In genomic region chr8:110772452-110772851, GRCm38 (mm10) we compare ENCODE assay signal across 17 mouse cellular contexts. TPM values are rescaled to one million over a fixed set of nuclear protein-coding genes. Genes with fewer than 3 reads are reported as not detected.
A peak's percentile ranks its signal among the peaks of the same experiment; 100 is the strongest.
DNase-seq lines count a peak whose midpoint lies in the region; ATAC-seq and TF ChIP-seq lines count a peak whose summit lies in the region.
"Had no signal": no experiment of that assay in that cellular context is flagged by ENCODE, and none has a peak within 500 bp of the region (broad histone marks: within the 10 kb centered on the region; RNA-seq: fewer than 3 reads in every experiment).

No protein-coding gene starts in this region.

- TF ChIP-seq CTCF in thymus, adult 2 months (IDR thresholded peaks at IDR 0.05; ENCODE audit: borderline replicate concordance, control insufficient read depth, extremely low read depth, insufficient read depth, low read length, poor library complexity), result no peak

- intact Hi-C loops in left cerebral cortex, postnatal 25 days (cut with DNase I), result loop anchor here (2.0 kb wide), 1 partner anchor 16 kb away; no protein-coding TSS in a partner anchor
- intact Hi-C loops in left cerebral cortex, postnatal 10 days (cut with DNase I), result no loop called here

- no peak overlapping the region for H3K4me3 ChIP-seq in thymus, adult 2 months (ENCODE audit: control insufficient read depth, insufficient read depth, low read length)
- H3K4me3 ChIP-seq in midbrain, embryonic 15.5 days, result no peak overlapping the region
- H3K4me3 ChIP-seq: liver, embryonic 12.5 days had no signal

- no peaks in the 10 kb centered on the region for H3K36me3 ChIP-seq in thymus, adult 2 months (ENCODE audit: control insufficient read depth, insufficient read depth, low read length)
- no peaks in the 10 kb centered on the region for H3K36me3 ChIP-seq in midbrain, embryonic 15.5 days (replicated peaks)
- H3K36me3 ChIP-seq: liver, embryonic 12.5 days had no signal

- DNase-seq in frontal cortex, adult 2 months (ENCODE audit: extremely low spot score in 1 of 2, low spot score in 1 of 2), result peak; percentile 62 to 64
- DNase-seq in frontal cortex, postnatal 10 days (ENCODE audit: low spot score in 2 of 2), result no peak
- DNase-seq in left cerebral cortex, postnatal 25 days (ENCODE audit: low spot score in 2 of 2), result peak; percentile 39 to 86
- no peak for DNase-seq in left cerebral cortex, postnatal 10 days (ENCODE audit: extremely low spot score in 1 of 2, low spot score in 2 of 2)
- no peak for DNase-seq in thymus, adult 2 months
- DNase-seq in thymus, postnatal 10 days (ENCODE audit: low spot score in 2 of 2), result no peak
- no peak for DNase-seq in MN1 (ENCODE audit: low spot score)
- DNase-seq: cerebellum, adult 11 months; cerebellum, postnatal 25 days; kidney, adult 11 months; kidney, postnatal 10 days; left cerebral cortex, postnatal 4 days; lung, postnatal 14 days; thymus, postnatal 4 days had no signal

- H3K9me3 ChIP-seq in midbrain, embryonic 15.5 days, result no peaks in the 10 kb centered on the region
- H3K9me3 ChIP-seq: liver, embryonic 12.5 days had no signal

- no peak for TF ChIP-seq POLR2A in thymus, adult 2 months (IDR thresholded peaks at IDR 0.05; ENCODE audit: control insufficient read depth, extremely low read depth, insufficient read depth, low read length, poor library complexity)

- H3K4me1 ChIP-seq in thymus, adult 2 months (replicated peaks; ENCODE audit: control insufficient read depth, insufficient read depth, low read length), result no peaks in the 10 kb centered on the region; the same call in none of the 2 replicates
- no peaks in the 10 kb centered on the region for H3K4me1 ChIP-seq in midbrain, embryonic 15.5 days
- H3K4me1 ChIP-seq: liver, embryonic 12.5 days had no signal

- no peak overlapping the region for H3K4me2 ChIP-seq in midbrain, embryonic 15.5 days
- H3K4me2 ChIP-seq: liver, embryonic 12.5 days; midbrain, embryonic 11.5 days had no signal

- 39% methylated on average over 7 of the region's 7 CpGs for WGBS in thymus, adult 2 months
- WGBS in midbrain, embryonic 15.5 days, result 88% methylated on average over 7 of the region's 7 CpGs

- H3K9ac ChIP-seq in midbrain, embryonic 15.5 days, result no peak overlapping the region
- H3K9ac ChIP-seq: liver, embryonic 12.5 days had no signal

- peak overlapping the region; percentile 24; the same call in 1 of the 2 replicates for H3K27ac ChIP-seq in thymus, adult 2 months (ENCODE audit: control insufficient read depth, insufficient read depth, low read length)
- H3K27ac ChIP-seq in midbrain, embryonic 15.5 days, result no peak overlapping the region
- H3K27ac ChIP-seq: liver, embryonic 12.5 days had no signal

- no peaks in the 10 kb centered on the region; the same call in 1 of the 2 replicates for H3K27me3 ChIP-seq in thymus, adult 2 months (ENCODE audit: control insufficient read depth, insufficient read depth, low read length)
- H3K27me3 ChIP-seq in midbrain, embryonic 15.5 days (replicated peaks), result no peaks in the 10 kb centered on the region
- H3K27me3 ChIP-seq: liver, embryonic 12.5 days had no signal

- ATAC-seq in midbrain, embryonic 15.5 days (replicated peaks), result no peak
- ATAC-seq: liver, embryonic 12.5 days had no signal

RNA-seq across cellular contexts. Expression of gene Il34, which starts 33.3 kb away (rescaled TPM):
- polyA plus RNA-seq in frontal cortex, adult 2 months (2012; rRNA removed), result 110 and 119 TPM in 2 replicates
- total RNA-seq in left cerebral cortex, postnatal 25 days (2021), result 100 to 1,000 TPM; 110 to 121 TPM
- 10 to 100 TPM; 74.9 to 82.0 TPM for total RNA-seq in left cerebral cortex, postnatal 10 days (2021)
- 23.2 and 29.3 TPM in 2 replicates for polyA plus RNA-seq in thymus, adult 2 months (2012; rRNA removed)
- 6.9 and 8.2 TPM in 2 replicates for polyA plus RNA-seq in midbrain, embryonic 15.5 days (2015; fragmentation: Nextera tagmentation; extraction: Ambion mirVana)
- polyA plus RNA-seq: liver, embryonic 12.5 days had no signal

RNA-seq across cellular contexts. Expression of gene Mtss1l, which starts 51.2 kb away (rescaled TPM):
- polyA plus RNA-seq in frontal cortex, adult 2 months (2012; rRNA removed), result 202 and 212 TPM in 2 replicates
- 100 to 1,000 TPM; 195 to 204 TPM for total RNA-seq in left cerebral cortex, postnatal 25 days (2021)
- total RNA-seq in left cerebral cortex, postnatal 10 days (2021), result 100 to 1,000 TPM; 214 to 236 TPM
- polyA plus RNA-seq in thymus, adult 2 months (2012; rRNA removed), result 38.7 and 43.6 TPM in 2 replicates
- polyA plus RNA-seq in midbrain, embryonic 15.5 days (2015; fragmentation: Nextera tagmentation; extraction: Ambion mirVana), result 45.7 and 50.0 TPM in 2 replicates

Comparison
In these comparisons a context has a peak if more than half of its experiments do, and no peak if none do; other contexts are left out.
1. DNase-seq: peak in frontal cortex, adult 2 months (2 of 2) and left cerebral cortex, postnatal 25 days (2 of 2); none in frontal cortex, postnatal 10 days (0 of 2), left cerebral cortex, postnatal 10 days (0 of 2), thymus, adult 2 months (single experiment), thymus, postnatal 10 days (0 of 2) and MN1 (single experiment).